Mouse (Mus musculus): ENCODE data around the gene Gm17654.
"Not testable (repeated sequence)": the region's sequence is repeated elsewhere in the genome, so short reads cannot be mapped to it uniquely, and the experiment has no call there.

DNA sequence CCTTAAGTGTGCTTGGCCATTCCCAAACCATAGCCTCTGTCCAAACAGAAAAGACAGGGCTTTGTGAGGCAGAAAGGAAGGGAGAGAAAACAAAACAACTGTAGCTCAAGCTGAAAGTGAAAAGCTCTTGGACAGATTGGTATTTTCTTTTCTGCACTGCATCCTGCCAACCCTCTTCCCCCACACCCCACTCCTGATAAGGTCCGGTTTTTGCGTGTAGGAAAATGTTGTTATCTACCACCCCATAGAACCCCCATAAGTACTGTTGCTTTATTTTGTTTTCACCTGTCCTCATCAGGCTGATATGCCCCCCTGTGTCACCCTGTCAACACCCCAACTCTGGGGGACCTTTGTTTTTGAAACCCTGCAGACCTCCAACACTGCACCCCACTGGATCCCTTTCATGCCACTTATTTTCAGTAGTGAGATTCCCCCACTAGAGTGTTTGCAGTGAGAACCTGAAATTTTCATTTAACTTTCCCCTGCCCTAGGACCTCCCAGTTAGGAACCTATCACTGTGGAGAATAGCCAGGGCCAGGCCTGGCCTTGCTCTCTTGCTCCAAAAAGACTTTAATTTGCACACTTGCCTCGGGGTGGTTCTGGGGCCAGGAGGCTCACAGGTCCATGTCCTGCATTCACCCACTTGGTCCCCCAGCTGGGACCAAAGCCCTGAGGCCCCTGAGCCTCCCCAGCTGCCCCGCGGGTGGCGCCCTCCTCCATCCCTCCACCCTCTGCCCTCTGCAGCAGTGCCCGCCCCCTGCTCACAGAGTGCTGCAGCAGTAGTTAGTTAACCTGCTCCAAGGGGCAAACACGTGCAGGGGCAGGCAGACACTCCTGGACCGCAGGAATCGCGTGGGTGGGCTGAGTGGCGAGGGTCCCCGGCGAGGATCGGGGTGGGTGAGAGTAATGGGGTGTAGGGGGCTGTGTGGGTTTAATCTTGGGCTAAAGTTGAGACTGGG, 47.6 kb downstream of the Gm17654 start:
- not testable (repeated sequence) for TF ChIP-seq FLI1 (IDR thresholded peaks at IDR 0.05; ENCODE audit: low read length); GATA1 (IDR thresholded peaks at IDR 0.05; ENCODE audit: borderline replicate concordance, low read length)

All from megakaryocyte, embryonic 14.5 days (primary cell).